9 mouse cellular contexts compared by ENCODE assay signal in genomic region chr5:111577441-111577840, GRCm38 (mm10).
DNase-seq lines count a peak whose midpoint lies in the region; ATAC-seq and TF ChIP-seq lines count a peak whose summit lies in the region.
"Had no signal": no experiment of that assay in that cellular context is flagged by ENCODE, and none has a peak within 500 bp of the region (broad histone marks: within the 10 kb centered on the region; RNA-seq: fewer than 3 reads in every experiment).

No protein-coding gene starts in this region.

- DNase-seq in forebrain, embryonic 11.5 days (ENCODE audit: low spot score) = no peak
- DNase-seq in forebrain, postnatal 0 days = no peak
- peak; percentile 89 for DNase-seq in embryonic facial prominence, embryonic 14.5 days (ENCODE audit: low spot score)
- DNase-seq in lung, postnatal 10 days = peak; percentile 59
- DNase-seq in layer of hippocampus, postnatal 10 days (ENCODE audit: low spot score in 2 of 2) = no peak
- no peak for DNase-seq in frontal cortex, adult 2 months (ENCODE audit: extremely low spot score in 1 of 2, low spot score in 1 of 2)
- no peak for DNase-seq in left cerebral cortex, postnatal 14 days (ENCODE audit: low spot score in 2 of 2)

- TF ChIP-seq CTCF in forebrain, postnatal 0 days (IDR thresholded peaks at IDR 0.05; ENCODE audit: low read depth) = no peak

- peaks cover 60% of the 10 kb centered on the region for H3K4me1 ChIP-seq in forebrain, embryonic 11.5 days (replicated peaks; ENCODE audit: control insufficient read depth, insufficient read depth, low read length)
- peaks cover 16% of the 10 kb centered on the region; the same call in 1 of the 2 replicates for H3K4me1 ChIP-seq in forebrain, postnatal 0 days (ENCODE audit: insufficient read depth)
- peaks cover 64% of the 10 kb centered on the region for H3K4me1 ChIP-seq in embryonic facial prominence, embryonic 14.5 days (ENCODE audit: control insufficient read depth, insufficient read depth, low read length)
- H3K4me1 ChIP-seq in hindbrain, embryonic 12.5 days = peaks cover 91% of the 10 kb centered on the region

- no peak overlapping the region for H3K4me2 ChIP-seq in forebrain, embryonic 11.5 days (ENCODE audit: low read depth, low read length, severe bottlenecking)
- no peak overlapping the region for H3K4me2 ChIP-seq in forebrain, postnatal 0 days (ENCODE audit: low read depth)
- H3K4me2 ChIP-seq in embryonic facial prominence, embryonic 14.5 days (ENCODE audit: low read depth, low read length) = no peak overlapping the region
- H3K4me2 ChIP-seq in hindbrain, embryonic 12.5 days (replicated peaks) = no peak overlapping the region

- H3K9ac ChIP-seq in forebrain, embryonic 11.5 days (ENCODE audit: low read length) = no peak overlapping the region; the same call in 1 of the 2 replicates
- H3K9ac ChIP-seq in forebrain, postnatal 0 days = no peak overlapping the region
- H3K9ac ChIP-seq in embryonic facial prominence, embryonic 14.5 days (ENCODE audit: low read depth, low read length) = 0 out of 2 replicates have a peak overlapping the region, but pooled peaks have one; percentile 10
- no peak overlapping the region for H3K9ac ChIP-seq in hindbrain, embryonic 12.5 days

- H3K9me3 ChIP-seq in forebrain, embryonic 11.5 days (ENCODE audit: control insufficient read depth, low read length) = no peaks in the 10 kb centered on the region
- H3K9me3 ChIP-seq in forebrain, postnatal 0 days (ENCODE audit: low read length) = no peaks in the 10 kb centered on the region
- no peaks in the 10 kb centered on the region for H3K9me3 ChIP-seq in embryonic facial prominence, embryonic 14.5 days (ENCODE audit: control insufficient read depth, low read length)
- H3K9me3 ChIP-seq in hindbrain, embryonic 12.5 days (replicated peaks) = no peaks in the 10 kb centered on the region

- WGBS in forebrain, embryonic 11.5 days = 55% methylated on average over 5 of the region's 5 CpGs
- 30% methylated on average over 5 of the region's 5 CpGs for WGBS in forebrain, postnatal 0 days
- WGBS in embryonic facial prominence, embryonic 14.5 days = 4% methylated on average over 5 of the region's 5 CpGs
- 30% methylated on average over 5 of the region's 5 CpGs for WGBS in hindbrain, embryonic 12.5 days

- intact Hi-C loops in left cerebral cortex, postnatal 14 days (cut with DNase I) = no loop called here

- H3K27ac ChIP-seq in forebrain, embryonic 11.5 days (ENCODE audit: low read depth, low read length) = peak overlapping the region; percentile 57; the same call in 1 of the 2 replicates
- H3K27ac ChIP-seq in forebrain, postnatal 0 days (ENCODE audit: low read depth, low read length) = no peak overlapping the region
- H3K27ac ChIP-seq in embryonic facial prominence, embryonic 14.5 days (replicated peaks; ENCODE audit: low read depth, low read length) = peak overlapping the region; percentile 85
- H3K27ac ChIP-seq in hindbrain, embryonic 12.5 days = peak overlapping the region; percentile 80
- H3K27ac ChIP-seq: left cerebral cortex, adult 2 months had no signal

- no peaks in the 10 kb centered on the region for H3K27me3 ChIP-seq in forebrain, embryonic 11.5 days (ENCODE audit: control insufficient read depth, insufficient read depth, low read length)
- no peaks in the 10 kb centered on the region for H3K27me3 ChIP-seq in forebrain, postnatal 0 days (ENCODE audit: insufficient read depth, low read length)
- H3K27me3 ChIP-seq in embryonic facial prominence, embryonic 14.5 days (replicated peaks; ENCODE audit: control insufficient read depth, insufficient read depth, low read length) = no peaks in the 10 kb centered on the region
- peaks cover 3% of the 10 kb centered on the region; the same call in 1 of the 2 replicates for H3K27me3 ChIP-seq in hindbrain, embryonic 12.5 days

- H3K36me3 ChIP-seq in forebrain, embryonic 11.5 days (ENCODE audit: control insufficient read depth, insufficient read depth, low read length) = no peaks in the 10 kb centered on the region
- H3K36me3 ChIP-seq in forebrain, postnatal 0 days (ENCODE audit: insufficient read depth) = no peaks in the 10 kb centered on the region
- H3K36me3 ChIP-seq in embryonic facial prominence, embryonic 14.5 days (ENCODE audit: control insufficient read depth, insufficient read depth, low read length) = no peaks in the 10 kb centered on the region
- no peaks in the 10 kb centered on the region for H3K36me3 ChIP-seq in hindbrain, embryonic 12.5 days

- no peak overlapping the region for H3K4me3 ChIP-seq in forebrain, embryonic 11.5 days (ENCODE audit: low read depth, low read length)
- no peak overlapping the region for H3K4me3 ChIP-seq in forebrain, postnatal 0 days (ENCODE audit: low read depth, low read length)
- no peak overlapping the region for H3K4me3 ChIP-seq in embryonic facial prominence, embryonic 14.5 days (ENCODE audit: low read depth, low read length)
- no peak overlapping the region for H3K4me3 ChIP-seq in hindbrain, embryonic 12.5 days
- H3K4me3 ChIP-seq: left cerebral cortex, adult 2 months had no signal

- ATAC-seq in forebrain, embryonic 11.5 days (replicated peaks; ENCODE audit: low FRiP score) = no peak
- ATAC-seq in forebrain, postnatal 0 days = no peak
- ATAC-seq in embryonic facial prominence, embryonic 14.5 days (ENCODE audit: low read depth) = peak; percentile 10; the same call in 1 of the 2 replicates
- ATAC-seq in hindbrain, embryonic 12.5 days (ENCODE audit: low FRiP score) = no peak

Comparison
In these comparisons a context has a peak if more than half of its experiments do, and no peak if none do; other contexts are left out.
1. DNase-seq: peak in embryonic facial prominence, embryonic 14.5 days (single experiment) and lung, postnatal 10 days (single experiment); none in forebrain, embryonic 11.5 days (single experiment), forebrain, postnatal 0 days (single experiment), layer of hippocampus, postnatal 10 days (0 of 2), frontal cortex, adult 2 months (0 of 2) and left cerebral cortex, postnatal 14 days (0 of 2).